Mouse (Mus musculus): Measurements from ENCODE around the gene A230050P20Rik. TPM values are rescaled to one million over a fixed set of nuclear protein-coding genes. Genes with fewer than 3 reads are reported as not detected.

A230050P20Rik gene
- polyA plus RNA-seq, 1 experiment from 2014 or later, result 13.7 TPM

DNA sequence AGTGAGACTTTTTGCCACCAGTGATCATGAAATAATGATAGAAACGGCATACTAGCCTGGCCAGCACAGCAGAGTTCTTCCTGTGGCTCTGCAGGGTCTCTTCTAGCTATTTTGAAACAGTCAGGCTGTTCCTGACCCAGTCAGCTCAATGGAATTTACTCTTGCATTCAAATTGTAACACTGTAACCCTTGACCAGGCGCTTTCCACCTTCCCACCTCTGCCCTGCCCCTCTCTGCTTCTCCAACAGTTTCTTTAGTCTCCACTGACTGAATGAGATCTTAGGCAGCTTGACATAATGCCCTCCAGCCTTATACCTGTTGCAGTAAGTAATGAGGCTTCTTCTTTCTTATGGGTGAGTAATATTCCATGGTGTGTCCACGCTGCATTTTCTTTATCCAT is 1.6 kb upstream of the A230050P20Rik start:
- 61% methylated on average over 3 of the region's 3 CpGs for WGBS
- no peak for ATAC-seq

DNA sequence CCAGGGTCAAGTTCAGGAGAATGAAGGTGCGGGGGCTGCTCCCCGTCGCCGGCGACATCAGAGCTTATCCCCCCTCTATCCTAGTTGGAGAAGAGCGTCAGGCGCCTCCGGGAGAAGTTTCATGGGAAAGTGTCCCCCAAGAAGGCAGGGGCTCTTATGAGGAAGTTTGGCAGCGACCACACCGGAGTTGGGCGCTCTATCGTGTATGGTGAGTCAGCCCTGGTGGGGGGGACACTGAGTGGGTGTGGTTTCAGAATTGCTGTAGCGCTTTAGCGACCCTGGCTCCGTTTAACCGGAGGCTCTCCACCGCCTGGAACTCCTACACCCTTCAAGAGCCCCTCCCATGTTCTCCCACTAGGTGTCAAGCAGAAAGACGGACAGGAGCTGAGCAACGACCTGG is 804 bp downstream of the A230050P20Rik start:
- WGBS, result 10% methylated on average over 19 of the region's 19 CpGs

More for the DNA sequence above, 1.6 kb upstream of the A230050P20Rik start:
- Histone ChIP-seq H3K27ac (ENCODE audit: low read length) (no peak overlapping the region), H3K27me3 (ENCODE audit: control insufficient read depth, insufficient read depth, low read depth, low read length) (peaks cover 32% of the 10 kb centered on the region), H3K9me3 (replicated peaks; ENCODE audit: control insufficient read depth, low read length, poor library complexity, severe bottlenecking) (no peaks in the 10 kb centered on the region), H3K4me2 (ENCODE audit: low read length) (no peak overlapping the region), H3K4me1 (ENCODE audit: control insufficient read depth, insufficient read depth, low read length) (no peaks in the 10 kb centered on the region), H3K4me3 (ENCODE audit: low read depth, low read length) (no peak overlapping the region), H3K9ac (ENCODE audit: low read depth, low read length) (no peak overlapping the region), H3K36me3 (ENCODE audit: control insufficient read depth, insufficient read depth, low read length) (no peaks in the 10 kb centered on the region)

DNA sequence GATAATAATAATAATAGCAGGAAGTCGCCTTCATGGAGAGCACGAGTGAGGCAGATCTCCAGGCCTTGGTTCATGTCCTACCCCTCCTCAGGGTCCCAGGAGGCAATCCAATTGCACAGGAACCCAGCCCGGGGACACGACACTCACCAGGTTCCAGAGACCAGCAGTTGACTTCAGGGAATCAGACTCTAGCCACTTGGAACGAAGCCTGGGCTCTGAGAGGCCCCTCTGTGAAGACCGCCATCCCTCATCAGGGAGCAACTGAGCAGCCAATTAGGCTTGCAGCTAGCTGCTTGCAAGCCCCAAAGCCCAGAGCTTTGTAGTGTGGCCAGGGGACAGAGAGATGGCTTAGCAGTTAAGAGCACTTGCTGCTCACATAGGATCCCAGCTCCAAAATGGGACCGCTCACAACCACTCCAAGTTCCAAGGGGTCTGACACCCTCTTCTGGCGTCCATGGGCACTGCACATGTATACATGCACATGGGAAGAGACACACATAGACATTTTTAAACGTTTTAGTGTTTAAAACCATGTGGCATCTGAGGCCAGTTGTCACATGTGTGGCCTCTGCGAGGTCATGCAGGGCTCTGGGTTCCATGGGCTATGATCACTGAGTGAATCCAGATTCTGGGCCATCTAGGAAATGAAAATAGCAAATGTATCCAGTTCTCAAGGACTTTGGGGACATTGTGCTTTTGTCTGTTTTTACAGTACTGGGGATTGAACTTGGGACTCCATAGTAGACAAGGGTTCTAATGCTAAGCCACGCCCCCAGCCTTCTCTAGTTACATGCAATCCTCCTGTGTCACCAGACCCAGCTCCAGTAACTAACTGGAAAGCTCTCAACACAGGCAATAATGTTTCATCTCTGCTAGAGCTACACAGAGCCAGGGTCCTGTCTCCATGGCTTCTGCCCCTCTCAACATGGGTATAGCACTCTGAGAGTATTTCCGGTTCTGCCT is 2.0 kb downstream of the A230050P20Rik start:
- H3K27me3 ChIP-seq (ENCODE audit: control insufficient read depth, insufficient read depth, low read depth, low read length), result peaks cover 32% of the 10 kb centered on the region

More for the DNA sequence above, 804 bp downstream of the A230050P20Rik start:
- peak overlapping the region; percentile 51 for H3K4me2 ChIP-seq (ENCODE audit: low read length)
- H3K27ac ChIP-seq (ENCODE audit: low read length), result no peak overlapping the region
- H3K4me1 ChIP-seq (ENCODE audit: control insufficient read depth, insufficient read depth, low read length), result no peaks in the 10 kb centered on the region
- peak overlapping the region; percentile 35 for H3K4me3 ChIP-seq (ENCODE audit: low read depth, low read length)
- H3K36me3 ChIP-seq (ENCODE audit: control insufficient read depth, insufficient read depth, low read length), result peaks cover 3% of the 10 kb centered on the region; the same call in 1 of the 2 replicates
- no peak overlapping the region for H3K9ac ChIP-seq (ENCODE audit: low read depth, low read length)
- H3K27me3 ChIP-seq (ENCODE audit: control insufficient read depth, insufficient read depth, low read depth, low read length), result peaks cover 32% of the 10 kb centered on the region
- no peaks in the 10 kb centered on the region for H3K9me3 ChIP-seq (replicated peaks; ENCODE audit: control insufficient read depth, low read length, poor library complexity, severe bottlenecking)
- no peak for ATAC-seq

DNA sequence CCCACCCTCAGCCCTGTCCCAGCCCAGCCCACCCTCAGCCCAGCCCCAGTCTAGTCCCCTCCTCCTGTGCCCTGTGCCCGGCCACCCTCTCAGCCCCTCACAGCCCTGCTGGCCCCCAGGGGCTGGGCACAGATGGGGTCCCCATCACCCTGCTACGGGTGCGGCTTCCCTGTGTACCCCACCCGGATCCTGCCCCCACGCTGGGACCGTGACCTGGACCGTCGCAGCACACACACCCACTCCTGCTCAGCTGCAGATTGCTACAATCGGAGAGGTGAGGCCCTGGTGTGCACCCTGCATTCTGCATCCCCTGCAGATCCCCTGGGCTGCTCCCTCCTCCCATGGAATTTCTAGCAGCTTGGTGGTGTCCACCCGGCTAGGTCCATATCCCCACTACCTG is 4.5 kb downstream of the A230050P20Rik start:
- H3K4me1 ChIP-seq (ENCODE audit: control insufficient read depth, insufficient read depth, low read length), result peaks cover 5% of the 10 kb centered on the region
- 91% methylated on average over 10 of the region's 10 CpGs for WGBS

More for the DNA sequence above, 2.0 kb downstream of the A230050P20Rik start:
- no peak for ATAC-seq
- Histone ChIP-seq H3K4me3 (ENCODE audit: low read depth, low read length) (no peak overlapping the region), H3K9ac (ENCODE audit: low read depth, low read length) (no peak overlapping the region), H3K36me3 (ENCODE audit: control insufficient read depth, insufficient read depth, low read length) (peaks cover 3% of the 10 kb centered on the region; the same call in 1 of the 2 replicates), H3K4me2 (ENCODE audit: low read length) (no peak overlapping the region), H3K9me3 (replicated peaks; ENCODE audit: control insufficient read depth, low read length, poor library complexity, severe bottlenecking) (no peaks in the 10 kb centered on the region), H3K4me1 (ENCODE audit: control insufficient read depth, insufficient read depth, low read length) (no peaks in the 10 kb centered on the region), H3K27ac (ENCODE audit: low read length) (no peak overlapping the region)
- WGBS, result 72% methylated on average over 12 of the region's 12 CpGs

DNA sequence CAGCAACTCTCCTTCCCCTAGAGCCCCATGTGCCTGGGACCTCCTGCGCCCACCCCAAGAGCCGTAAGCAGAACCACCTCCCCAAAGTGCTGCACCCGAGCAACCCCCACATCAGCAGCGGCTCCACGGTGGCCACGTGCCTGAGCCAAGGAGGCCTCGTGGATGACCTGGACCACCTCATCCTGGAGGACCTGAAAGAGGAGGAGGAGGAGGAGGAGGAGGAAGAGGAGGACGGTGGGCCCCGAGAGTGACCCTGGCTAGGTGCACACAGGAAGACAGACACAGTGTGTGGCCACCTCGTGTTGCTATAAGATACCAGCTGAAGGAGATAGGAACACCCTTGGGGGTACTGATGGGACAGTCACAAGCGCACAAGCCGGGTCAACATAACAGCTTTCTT is 5.1 kb downstream of the A230050P20Rik start:
- Histone ChIP-seq H3K4me2 (ENCODE audit: low read length) (no peak overlapping the region), H3K9ac (ENCODE audit: low read depth, low read length) (no peak overlapping the region), H3K27me3 (ENCODE audit: control insufficient read depth, insufficient read depth, low read depth, low read length) (peaks cover 20% of the 10 kb centered on the region), H3K4me3 (ENCODE audit: low read depth, low read length) (no peak overlapping the region), H3K4me1 (ENCODE audit: control insufficient read depth, insufficient read depth, low read length) (peaks cover 5% of the 10 kb centered on the region), H3K27ac (ENCODE audit: low read length) (no peak overlapping the region), H3K36me3 (ENCODE audit: control insufficient read depth, insufficient read depth, low read length) (peaks cover 3% of the 10 kb centered on the region; the same call in 1 of the 2 replicates), H3K9me3 (replicated peaks; ENCODE audit: control insufficient read depth, low read length, poor library complexity, severe bottlenecking) (no peaks in the 10 kb centered on the region)
- WGBS, result 90% methylated on average over 12 of the region's 12 CpGs
- no peak for ATAC-seq

More for the DNA sequence above, 4.5 kb downstream of the A230050P20Rik start:
- no peak overlapping the region for H3K4me3 ChIP-seq (ENCODE audit: low read depth, low read length)
- ATAC-seq, result no peak
- peaks cover 3% of the 10 kb centered on the region; the same call in 1 of the 2 replicates for H3K36me3 ChIP-seq (ENCODE audit: control insufficient read depth, insufficient read depth, low read length)
- no peak overlapping the region for H3K4me2 ChIP-seq (ENCODE audit: low read length)
- H3K9ac ChIP-seq (ENCODE audit: low read depth, low read length), result no peak overlapping the region
- no peak overlapping the region for H3K27ac ChIP-seq (ENCODE audit: low read length)
- H3K27me3 ChIP-seq (ENCODE audit: control insufficient read depth, insufficient read depth, low read depth, low read length), result peaks cover 24% of the 10 kb centered on the region
- H3K9me3 ChIP-seq (replicated peaks; ENCODE audit: control insufficient read depth, low read length, poor library complexity, severe bottlenecking), result no peaks in the 10 kb centered on the region

DNA sequence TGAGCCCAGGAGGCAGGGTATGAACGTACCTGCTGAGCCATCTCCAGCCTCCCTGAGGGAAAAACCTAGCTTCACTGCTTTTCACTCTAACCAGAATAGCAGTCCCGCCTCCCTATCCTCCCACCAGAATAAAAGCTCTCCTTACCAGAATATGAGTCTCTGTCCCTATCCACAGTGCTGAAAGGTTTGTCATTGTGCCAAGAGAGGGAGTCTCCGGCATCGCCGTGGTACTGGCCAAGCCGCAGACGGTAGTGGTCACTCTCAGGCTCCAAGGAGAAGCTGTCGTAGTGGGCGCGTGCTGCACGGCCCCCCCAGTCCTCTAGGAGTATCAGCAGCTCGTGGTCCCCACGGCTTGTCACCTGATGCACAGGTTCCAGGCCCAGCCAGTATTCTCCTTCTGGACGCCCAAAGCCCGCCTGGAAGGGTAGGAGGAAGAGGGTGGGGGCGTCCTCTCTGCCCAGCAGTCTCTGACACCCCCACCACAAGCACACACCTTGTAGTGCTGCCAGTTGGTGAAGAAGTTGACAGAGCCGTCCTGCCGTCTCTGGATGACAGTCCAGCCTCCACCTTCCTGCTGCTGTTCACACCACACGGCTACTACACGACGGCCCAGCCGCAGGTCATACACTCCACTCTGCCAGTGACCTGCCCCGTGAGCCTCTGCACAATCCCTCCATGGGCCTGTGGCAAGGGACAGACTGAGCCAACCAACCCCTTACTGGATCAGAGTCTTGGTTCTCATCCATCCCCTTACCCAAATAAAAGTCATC is 6.8 kb downstream of the A230050P20Rik start:
- WGBS, result 65% methylated on average over 23 of the region's 23 CpGs
- Histone ChIP-seq H3K4me3 (ENCODE audit: low read depth, low read length) (no peak overlapping the region), H3K36me3 (ENCODE audit: control insufficient read depth, insufficient read depth, low read length) (peaks cover 3% of the 10 kb centered on the region; the same call in 1 of the 2 replicates), H3K4me2 (ENCODE audit: low read length) (no peak overlapping the region), H3K9ac (ENCODE audit: low read depth, low read length) (no peak overlapping the region), H3K27ac (ENCODE audit: low read length) (no peak overlapping the region), H3K4me1 (ENCODE audit: control insufficient read depth, insufficient read depth, low read length) (peaks cover 5% of the 10 kb centered on the region), H3K27me3 (ENCODE audit: control insufficient read depth, insufficient read depth, low read depth, low read length) (peaks cover 4% of the 10 kb centered on the region), H3K9me3 (replicated peaks; ENCODE audit: control insufficient read depth, low read length, poor library complexity, severe bottlenecking) (no peaks in the 10 kb centered on the region)
- no peak for ATAC-seq

DNA sequence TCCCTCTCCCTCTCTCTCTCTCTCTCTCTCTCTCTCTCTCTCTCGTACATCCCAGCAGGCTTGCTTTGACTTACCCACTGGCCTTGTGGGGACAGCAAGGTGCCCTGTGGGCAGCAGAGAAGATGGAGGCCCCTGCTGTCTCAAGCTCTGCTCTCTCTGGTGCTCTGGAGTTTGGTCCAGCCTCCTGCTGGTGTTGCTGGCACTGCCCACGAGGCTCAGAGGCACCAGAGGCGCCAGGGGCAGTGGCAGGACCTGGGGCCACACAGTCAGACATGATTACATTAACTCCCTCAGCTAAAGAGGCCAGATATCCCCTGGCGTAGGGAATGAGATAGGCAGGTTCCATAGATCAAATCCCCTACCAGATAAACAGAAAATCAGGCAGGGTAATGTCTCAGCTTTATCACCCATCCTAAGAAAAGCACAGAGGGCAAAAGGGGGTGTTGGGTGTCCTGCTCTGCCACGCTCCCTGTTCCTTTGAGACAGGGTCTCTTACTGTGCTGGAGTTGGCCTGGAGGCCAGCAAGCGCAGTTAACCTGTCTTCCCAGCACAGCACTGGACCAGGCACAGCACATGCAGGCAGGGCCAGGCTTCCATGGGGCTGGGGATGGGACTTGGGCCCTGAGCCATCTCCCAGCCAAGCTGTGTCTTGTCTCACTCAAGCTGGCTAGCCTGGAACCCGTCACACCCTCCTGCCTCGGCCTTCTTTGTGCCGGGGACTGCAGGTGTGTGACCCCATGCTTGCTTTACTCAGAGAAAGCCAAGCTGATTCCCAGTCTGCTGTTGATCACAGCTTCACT is 8.1 kb downstream of the A230050P20Rik start:
- Histone ChIP-seq H3K36me3 (ENCODE audit: control insufficient read depth, insufficient read depth, low read length) (peaks cover 3% of the 10 kb centered on the region; the same call in 1 of the 2 replicates), H3K4me1 (ENCODE audit: control insufficient read depth, insufficient read depth, low read length) (peaks cover 5% of the 10 kb centered on the region), H3K4me3 (ENCODE audit: low read depth, low read length) (no peak overlapping the region), H3K27me3 (ENCODE audit: control insufficient read depth, insufficient read depth, low read depth, low read length) (no peaks in the 10 kb centered on the region), H3K9ac (ENCODE audit: low read depth, low read length) (0 out of 2 replicates have a peak overlapping the region, but pooled peaks have one; percentile 15), H3K27ac (ENCODE audit: low read length) (no peak overlapping the region), H3K4me2 (ENCODE audit: low read length) (no peak overlapping the region), H3K9me3 (replicated peaks; ENCODE audit: control insufficient read depth, low read length, poor library complexity, severe bottlenecking) (no peaks in the 10 kb centered on the region)
- no peak for ATAC-seq
- 73% methylated on average over 8 of the region's 9 CpGs for WGBS

Measured in midbrain, embryonic 16.5 days (tissue).